Mouse (Mus musculus) kidney, adult 2 months (tissue): Measurements from ENCODE around the gene Dlgap1. TPM values are rescaled to one million over a fixed set of nuclear protein-coding genes. Genes with fewer than 3 reads are reported as not detected.

Experiments
- DNase-seq: peaks from one replicate; pipeline ENCODE4 v3.0.0; 2021
- H3K27ac ChIP-seq: fragments of 200-500 bp; 2 replicates; pipeline ENCODE4 v1.5.1; 2012; ENCODE audit warnings: low read depth, low read length, control low read depth, inconsistent platforms; ENCODE audit not compliant: insufficient read depth
- H3K27me3 ChIP-seq: fragments of 200-500 bp; replicated peaks from 2 replicates; pipeline ENCODE4 v1.6.1; 2012; ENCODE audit warnings: mild to moderate bottlenecking, moderate library complexity, low read length, inconsistent platforms; ENCODE audit not compliant: control insufficient read depth, insufficient read depth
- H3K36me3 ChIP-seq: fragments of 200-500 bp; 2 replicates; pipeline ENCODE4 v1.6.1; 2012; ENCODE audit warnings: mild to moderate bottlenecking, moderate library complexity, low read length, inconsistent platforms; ENCODE audit not compliant: control insufficient read depth, insufficient read depth
- H3K4me1 ChIP-seq: fragments of 200-500 bp; 2 replicates; pipeline ENCODE4 v1.6.1; 2011; ENCODE audit warnings: low read length; ENCODE audit not compliant: control insufficient read depth, insufficient read depth
- H3K4me3 ChIP-seq: fragments of 200-500 bp; 2 replicates; pipeline ENCODE4 v1.5.1; 2011; ENCODE audit warnings: mild to moderate bottlenecking, low read depth, low read length, control low read depth; ENCODE audit not compliant: insufficient read depth
- CTCF ChIP-seq: fragments of 200-500 bp; conservative IDR thresholded peaks from 2 replicates; pipeline ENCODE4 v1.5.1; 2011; ENCODE audit warnings: low read depth, mild to moderate bottlenecking, control low read depth, low read length, moderate library complexity, mixed read lengths; ENCODE audit not compliant: insufficient read depth, insufficient read length
- POLR2A ChIP-seq: fragments of 200-500 bp; IDR thresholded peaks from one replicate; pipeline ENCODE4 v1.6.1; 2011; ENCODE audit warnings: low read depth, low read length, control low read depth
- WGBS: fragments of 180-500 bp; shearing (Covaris S2); methylation state at CpG from one replicate; pipeline ENCODE4 v1.1.7; 2018; 5-methylcytosine and 5-hydroxymethylcytosine counted together
- polyA plus RNA-seq: library from polyadenylated mRNA; depleted of rRNA; stranded (reverse); fragments of >200 nt; gene quantifications from 2 replicates; pipeline ENCODE4 v1.2.3, GENCODE M21; 2012

The Dlgap1 gene
- polyA plus RNA-seq, 1 experiment = 0.55 TPM

- H3K4me3 ChIP-seq = no peak overlapping the region
- 32% methylated on average over 8 of the region's 8 CpGs for WGBS
- TF ChIP-seq CTCF (peak; percentile 36), POLR2A (no peak)
- peak; percentile 25 for DNase-seq
- no peaks in the 10 kb centered on the region for H3K27me3 ChIP-seq
- no peaks in the 10 kb centered on the region for H3K4me1 ChIP-seq
- H3K36me3 ChIP-seq = no peaks in the 10 kb centered on the region
- no peak overlapping the region for H3K27ac ChIP-seq
Measured at GRCm38 (mm10) chr17:70720766-70721165, 751.9 kb downstream of the Dlgap1 start.

DNA sequence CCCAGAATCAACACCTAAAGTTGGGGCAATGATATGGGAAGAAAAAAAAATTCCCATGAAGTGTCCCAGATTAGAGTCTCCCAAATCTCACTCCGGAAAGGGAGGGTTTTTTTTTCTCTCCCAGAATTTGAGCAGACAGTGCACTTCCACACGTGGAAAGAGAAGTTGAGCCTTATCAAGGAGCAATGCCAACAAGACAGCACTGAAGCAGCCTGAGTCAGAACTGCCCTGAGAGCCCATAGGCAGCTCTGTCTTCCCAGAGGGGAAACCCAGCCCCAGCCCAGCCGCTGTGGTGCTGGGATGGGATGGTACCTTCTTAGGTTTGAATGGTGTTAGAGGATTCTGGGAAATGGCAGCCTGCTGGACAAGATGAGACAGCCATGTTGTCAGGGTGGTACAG, 753.3 kb downstream of the Dlgap1 start:
- Histone ChIP-seq H3K27me3 (no peaks in the 10 kb centered on the region), H3K27ac (no peak overlapping the region), H3K4me3 (no peak overlapping the region), H3K4me1 (no peaks in the 10 kb centered on the region), H3K36me3 (no peaks in the 10 kb centered on the region)
- WGBS = 79% methylated on average over 3 of the region's 3 CpGs
- DNase-seq = no peak
- TF ChIP-seq POLR2A = no peak

DNA sequence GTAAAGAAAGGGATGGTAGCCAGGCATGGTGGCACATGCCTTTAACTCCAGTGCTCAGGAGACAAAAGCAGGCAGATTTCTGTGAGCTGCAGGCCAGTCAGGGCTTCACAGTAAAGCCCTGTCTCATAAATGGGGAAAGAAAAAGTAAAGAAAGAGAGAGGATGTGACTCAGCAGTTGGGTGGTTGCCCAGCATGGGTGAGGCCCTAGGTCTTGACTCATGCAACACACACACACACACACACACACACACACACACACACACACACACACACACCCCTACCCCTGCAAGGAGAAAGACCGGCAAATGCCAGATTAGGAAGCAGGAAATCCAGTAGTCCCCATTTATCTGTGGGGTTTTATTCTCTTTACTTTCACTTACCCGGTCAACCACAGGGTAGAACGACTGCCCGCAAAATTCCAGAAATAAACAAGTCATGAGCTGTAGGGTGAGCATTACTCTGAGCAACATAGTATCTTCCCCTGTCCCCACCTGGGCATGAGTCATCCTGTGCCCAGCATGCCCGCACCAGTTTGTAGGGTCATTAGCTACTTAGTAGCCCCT, 759.9 kb downstream of the Dlgap1 start:
- no peak for TF ChIP-seq POLR2A
- 58% methylated on average over 5 of the region's 5 CpGs for WGBS
- Histone ChIP-seq H3K27me3 (no peaks in the 10 kb centered on the region), H3K36me3 (no peaks in the 10 kb centered on the region), H3K4me1 (no peaks in the 10 kb centered on the region), H3K4me3 (no peak overlapping the region), H3K27ac (peak overlapping the region; percentile 89)
- DNase-seq = peak; percentile 80

DNA sequence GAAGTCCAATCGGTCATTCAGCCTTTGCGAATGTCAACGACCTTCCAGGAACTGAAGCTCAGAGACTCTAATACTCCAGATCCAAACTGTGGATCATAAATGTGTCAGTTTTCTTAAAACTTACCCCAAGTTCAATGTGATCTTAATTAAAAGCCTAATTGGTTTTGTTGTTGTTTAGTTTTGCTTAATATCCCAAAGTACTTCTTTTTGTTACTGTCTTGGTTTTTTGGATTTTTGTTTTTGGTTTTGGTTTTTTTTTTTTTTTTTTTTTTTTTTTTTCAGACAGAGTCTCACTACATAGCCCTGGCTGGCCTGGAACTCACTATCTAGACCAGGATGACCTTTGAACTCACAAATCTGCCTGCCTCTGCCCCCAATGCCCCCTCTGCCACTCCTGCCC, 765.9 kb downstream of the Dlgap1 start:
- Histone ChIP-seq H3K27ac (no peak overlapping the region), H3K27me3 (no peaks in the 10 kb centered on the region), H3K4me1 (peaks cover 6% of the 10 kb centered on the region; the same call in 1 of the 2 replicates), H3K36me3 (no peaks in the 10 kb centered on the region), H3K4me3 (no peak overlapping the region)
- no peak for TF ChIP-seq POLR2A
- TF ChIP-seq CTCF = no peak
- DNase-seq = no peak
- WGBS = 64% methylated on average over 3 of the region's 3 CpGs

DNA sequence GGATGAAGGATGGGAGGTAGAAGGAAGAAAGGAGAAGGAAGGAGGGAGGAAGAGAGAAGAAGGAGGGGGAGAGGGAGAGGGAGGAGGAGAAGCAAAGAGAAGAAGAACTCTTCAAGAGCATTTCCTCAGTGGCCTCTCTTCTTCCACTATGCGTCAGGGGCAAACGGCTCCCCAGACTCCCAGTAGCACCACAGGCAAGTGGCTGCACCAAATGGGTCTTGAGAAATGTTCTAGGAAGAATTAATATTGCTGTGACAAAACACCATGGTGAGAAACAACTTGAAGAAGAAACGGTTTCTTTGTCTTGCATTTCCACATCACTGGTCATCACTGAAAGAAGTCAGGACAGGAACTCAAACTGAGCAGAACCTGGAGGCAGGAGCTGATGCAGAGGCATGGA, 766.5 kb downstream of the Dlgap1 start:
- Histone ChIP-seq H3K27ac (no peak overlapping the region), H3K4me1 (peaks cover 6% of the 10 kb centered on the region; the same call in 1 of the 2 replicates), H3K36me3 (no peaks in the 10 kb centered on the region), H3K27me3 (no peaks in the 10 kb centered on the region), H3K4me3 (no peak overlapping the region)
- 69% methylated on average over 3 of the region's 3 CpGs for WGBS
- no peak for DNase-seq
- TF ChIP-seq CTCF (no peak), POLR2A (no peak)

DNA sequence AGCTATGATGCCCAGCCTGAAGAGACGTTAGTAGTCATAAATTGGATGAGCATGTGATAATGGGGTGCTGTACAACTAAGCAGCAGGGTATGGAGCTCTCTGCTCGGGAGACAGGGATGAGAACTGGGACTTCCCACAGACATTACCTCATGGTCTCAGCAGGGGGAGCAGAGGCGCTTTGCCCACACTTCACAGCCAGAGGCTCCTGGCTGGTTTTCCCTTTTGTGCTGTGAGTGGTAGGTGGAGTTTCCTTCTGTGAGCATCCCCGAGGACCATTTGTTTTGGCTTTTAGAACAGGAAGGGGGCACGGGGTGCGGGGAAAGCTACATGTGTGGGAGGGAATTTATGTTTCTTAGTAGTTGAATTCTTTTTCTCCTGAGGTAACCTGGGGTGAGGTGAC, 768.6 kb downstream of the Dlgap1 start:
- Histone ChIP-seq H3K4me3 (no peak overlapping the region), H3K4me1 (peaks cover 6% of the 10 kb centered on the region; the same call in 1 of the 2 replicates), H3K27me3 (no peaks in the 10 kb centered on the region), H3K36me3 (no peaks in the 10 kb centered on the region), H3K27ac (peak overlapping the region; percentile 70)
- 5% methylated on average over 6 of the region's 6 CpGs for WGBS
- no peak for TF ChIP-seq POLR2A
- peak; percentile 64 for TF ChIP-seq CTCF
- peak; percentile 87 for DNase-seq

GRCm38 (mm10) chr17:70738168-70738854, 769.4 kb downstream of the Dlgap1 start:
- peak; percentile 96 for DNase-seq
- Histone ChIP-seq H3K27ac (peak overlapping the region; percentile 70), H3K27me3 (no peaks in the 10 kb centered on the region), H3K4me3 (peak overlapping the region; percentile 13; the same call in 1 of the 2 replicates), H3K4me1 (peaks cover 6% of the 10 kb centered on the region; the same call in 1 of the 2 replicates), H3K36me3 (no peaks in the 10 kb centered on the region)
- 4% methylated on average over 17 of the region's 17 CpGs for WGBS
- TF ChIP-seq POLR2A = no peak
- TF ChIP-seq CTCF = peak; percentile 77
